Mouse (Mus musculus): ENCODE measurements at regions not wholly inside any gene's neighbourhood (a gene's known extent, or its start where the extent isn't known, plus 50 kb on each side); places are given as distances from the start of the nearest gene placed in this dataset.

- TF ChIP-seq CTCF (IDR thresholded peaks at IDR 0.05; ENCODE audit: borderline replicate concordance, control insufficient read depth, extremely low read depth, insufficient read depth, low read length, poor library complexity) (no peak), POLR2A (IDR thresholded peaks at IDR 0.05; ENCODE audit: control insufficient read depth, extremely low read depth, insufficient read depth, low read length, poor library complexity) (no peak)
Measured at GRCm38 (mm10) chr10:45788356-45788755, 210.7 kb downstream of the Hace1 start.
